ENCODE assay signal across 23 mouse cellular contexts in genomic region chr3:81379362-81379761, GRCm38 (mm10).
"Had no signal": no experiment of that assay in that cellular context is flagged by ENCODE, and none has a peak within 500 bp of the region (broad histone marks: within the 10 kb centered on the region; RNA-seq: fewer than 3 reads in every experiment).

No protein-coding gene starts in this region.

- DNase-seq: liver, postnatal 0 days; lung, adult 2 months; lung, postnatal 14 days; lung, postnatal 36 days; midbrain, embryonic 14.5 days; retina, postnatal 1 day; right cerebral cortex, adult 18-20 months; right cerebral cortex, postnatal 25 days; right cerebral cortex, postnatal 4 days; spleen, adult 18-20 months; thymus, adult 18-20 months; thymus, postnatal 14 days; thymus, postnatal 4 days had no signal

- H3K4me1 ChIP-seq: megakaryocyte, embryonic 14.5 days; midbrain, embryonic 10.5 days; midbrain, embryonic 12.5 days; neural tube, embryonic 13.5 days; neural tube, embryonic 15.5 days had no signal

- ATAC-seq: liver, postnatal 0 days; lung, postnatal 0 days; midbrain, embryonic 16.5 days had no signal

- H3K27me3 ChIP-seq: lung, embryonic 15.5 days; megakaryocyte, embryonic 14.5 days; midbrain, embryonic 12.5 days; neural tube, embryonic 13.5 days; neural tube, embryonic 15.5 days had no signal

- H3K36me3 ChIP-seq: lung, embryonic 15.5 days; midbrain, embryonic 10.5 days; midbrain, embryonic 12.5 days; neural tube, embryonic 13.5 days; neural tube, embryonic 15.5 days had no signal

- H3K9ac ChIP-seq: liver, postnatal 0 days; lung, embryonic 15.5 days; midbrain, embryonic 12.5 days; neural tube, embryonic 13.5 days; neural tube, embryonic 15.5 days had no signal

- H3K4me3 ChIP-seq: lung, embryonic 15.5 days; megakaryocyte, embryonic 14.5 days; midbrain, embryonic 10.5 days; midbrain, embryonic 12.5 days; myocyte; neural tube, embryonic 13.5 days; neural tube, embryonic 15.5 days had no signal

- H3K27ac ChIP-seq: lung, embryonic 15.5 days; macrophage; midbrain, embryonic 10.5 days; midbrain, embryonic 12.5 days; neural tube, embryonic 13.5 days; neural tube, embryonic 15.5 days had no signal

- H3K4me2 ChIP-seq: lung, embryonic 15.5 days; midbrain, embryonic 12.5 days; neural tube, embryonic 13.5 days; neural tube, embryonic 15.5 days had no signal

- H3K9me3 ChIP-seq: lung, embryonic 15.5 days; midbrain, embryonic 10.5 days; midbrain, embryonic 12.5 days; neural tube, embryonic 13.5 days; neural tube, embryonic 15.5 days had no signal
